Mouse (Mus musculus) liver, embryonic 14.5 days (tissue): ENCODE data around the gene Inpp4a. TPM values are rescaled to one million over a fixed set of nuclear protein-coding genes. Genes with fewer than 3 reads are reported as not detected.
A peak's percentile ranks its signal among the peaks of the same experiment; 100 is the strongest.

ENCODE experiments used
- ATAC-seq: fragments of 200-750 bp; cut with Nextera tagmentation; 2 replicates; pipeline ENCODE4 v1.8.0; 2017; ENCODE audit warnings: moderate number of reproducible peaks, mild to moderate bottlenecking, moderate library complexity; ENCODE audit not compliant: insufficient read depth
- DNase-seq, 3 experiments: peaks; one replicate each; pipeline ENCODE4 v3.0.0-alpha.2; 2012 to 2013; ENCODE audit warnings: low read depth in 3 of 3, low spot score in 3 of 3
- H3K27ac ChIP-seq: fragments of 300-500 bp; sonication (generic); 2 replicates; pipeline ENCODE4 v1.5.1; 2014; ENCODE audit warnings: moderate library complexity, mild to moderate bottlenecking, control low read depth, inconsistent platforms
- H3K27me3 ChIP-seq: fragments of 300-500 bp; sonication (generic); 2 replicates; pipeline ENCODE4 v1.6.1; 2014; ENCODE audit warnings: mild to moderate bottlenecking, low read length, moderate library complexity; ENCODE audit not compliant: control insufficient read depth, insufficient read depth
- H3K36me3 ChIP-seq: fragments of 300-500 bp; sonication (generic); replicated peaks from 2 replicates; pipeline ENCODE4 v1.6.1; 2014; ENCODE audit warnings: low read depth; ENCODE audit not compliant: control insufficient read depth, insufficient read depth
- H3K4me1 ChIP-seq, 2 experiments: fragments of 200-500 bp in 1 of 2; fragments of 300-500 bp in 1 of 2; sonication (generic) in 1 of 2; replicated peaks; 2 replicates each; pipeline ENCODE4 v1.6.1; 2012 to 2014; ENCODE audit warnings: antibody characterized with exemption in 1 of 2, inconsistent platforms in 1 of 2, low read length in 1 of 2; ENCODE audit not compliant: control insufficient read depth in 2 of 2, insufficient read depth in 2 of 2
- H3K4me2 ChIP-seq: fragments of 300-500 bp; sonication (generic); 2 replicates; pipeline ENCODE4 v1.6.1; 2014; ENCODE audit warnings: low read depth, mild to moderate bottlenecking, control low read depth, moderate library complexity
- H3K4me3 ChIP-seq, 2 experiments: fragments of 200-500 bp in 1 of 2; fragments of 300-500 bp in 1 of 2; sonication (generic) in 1 of 2; 2 replicates each; pipeline ENCODE4 v1.5.1; 2012 to 2014; ENCODE audit warnings: low read depth in 2 of 2, low read length in 2 of 2, mild to moderate bottlenecking in 2 of 2, control low read depth in 1 of 2, inconsistent platforms in 1 of 2, moderate library complexity in 1 of 2; ENCODE audit not compliant: insufficient read depth in 1 of 2
- H3K9ac ChIP-seq: fragments of 300-500 bp; sonication (generic); replicated peaks from 2 replicates; pipeline ENCODE4 v1.6.1; 2014; ENCODE audit warnings: mild to moderate bottlenecking, control low read depth, moderate library complexity
- H3K9me3 ChIP-seq: fragments of 300-500 bp; sonication (generic); 2 replicates; pipeline ENCODE4 v1.6.1; 2016; ENCODE audit warnings: low read length, mixed read lengths; ENCODE audit not compliant: control insufficient read depth
- CTCF ChIP-seq: IDR thresholded peaks from 2 replicates; pipeline ENCODE4 v1.5.1; 2016; ENCODE audit warnings: antibody characterized with exemption, low read depth, control low read depth
- EP300 ChIP-seq: IDR thresholded peaks from 2 replicates; pipeline ENCODE4 v1.6.1; 2016; ENCODE audit warnings: antibody characterized with exemption, low read depth
- WGBS: fragments of 180-500 bp; shearing (Covaris S2); extraction: QIAGEN DNeasy Blood & Tissue Kit; methylation state at CpG from one replicate; pipeline ENCODE4 v1.1.7; 2014; ENCODE audit not compliant: insufficient replicate concordance; 5-methylcytosine and 5-hydroxymethylcytosine counted together
- polyA plus RNA-seq, 2 experiments: library from polyadenylated mRNA; depleted of rRNA in 1 of 2; stranded (reverse) in 1 of 2; unstranded in 1 of 2; fragments of >200 nt; fragmentation: Nextera tagmentation in 1 of 2; extraction: Ambion mirVana in 1 of 2; gene quantifications; 2 replicates each; pipeline versions ENCODE4 v1.2.1 to v1.2.3; 2012 to 2014

Gene Inpp4a
- polyA plus RNA-seq, 2 experiments, result 1.7 to 2.2 TPM

DNA sequence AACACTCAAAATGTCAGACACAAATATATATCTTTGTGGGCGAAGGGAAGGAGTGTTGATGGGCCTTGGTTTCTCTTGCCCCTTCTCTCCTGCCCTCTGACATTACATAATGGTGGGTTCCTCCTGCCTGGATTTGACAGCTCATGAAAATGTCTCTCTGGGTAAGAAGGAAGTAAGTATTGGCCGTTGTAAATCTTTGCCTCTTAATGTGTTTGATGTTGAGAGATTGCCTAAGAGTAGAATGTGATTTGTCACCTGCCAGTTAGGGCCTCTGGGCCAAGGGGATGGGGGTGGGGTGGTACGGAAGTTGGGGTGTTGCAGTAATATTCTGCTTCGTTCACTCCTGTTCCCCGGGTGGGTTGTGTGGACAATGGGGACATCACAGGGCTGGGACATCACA lies 985 bp downstream of the Inpp4a start:
- no peak for TF ChIP-seq EP300
- no peak for TF ChIP-seq CTCF
- H3K4me1 ChIP-seq, result peaks cover 3 to 11% of the 10 kb centered on the region in 2 experiments; a peak in 2 of 4 replicates
- WGBS, result 25% methylated on average over 5 of the region's 5 CpGs
- peak overlapping the region; percentile 63 for H3K4me2 ChIP-seq
- ATAC-seq (no peak), DNase-seq (peak in 1 of 3 experiments; percentile 17)
- H3K27ac ChIP-seq, result no peak overlapping the region
- H3K9me3 ChIP-seq, result no peaks in the 10 kb centered on the region
- H3K9ac ChIP-seq, result peak overlapping the region; percentile 0; the same call in 1 of the 2 replicates
- no peaks in the 10 kb centered on the region for H3K36me3 ChIP-seq
- H3K27me3 ChIP-seq, result peaks cover 5% of the 10 kb centered on the region; the same call in 1 of the 2 replicates
- H3K4me3 ChIP-seq, result peak overlapping the region; percentile 55 to 67

GRCm38 (mm10) chr1:37302801-37303200 lies 3.1 kb downstream of the Inpp4a start:
- H3K36me3 ChIP-seq, result no peaks in the 10 kb centered on the region
- H3K4me2 ChIP-seq, result no peak overlapping the region
- H3K4me3 ChIP-seq, result no peak overlapping the region
- H3K9ac ChIP-seq, result no peak overlapping the region
- ATAC-seq (no peak), DNase-seq (no peak)
- 13% methylated on average over 3 of the region's 3 CpGs for whole genome bisulfite sequencing
- peaks cover 3 to 14% of the 10 kb centered on the region in 2 experiments; a peak in 2 of 4 replicates for H3K4me1 ChIP-seq
- H3K27me3 ChIP-seq, result peaks cover 5% of the 10 kb centered on the region; the same call in 1 of the 2 replicates
- no peak overlapping the region for H3K27ac ChIP-seq
- H3K9me3 ChIP-seq, result no peaks in the 10 kb centered on the region
- TF ChIP-seq EP300, result no peak

GRCm38 (mm10) chr1:37305691-37306287 lies 6.1 kb downstream of the Inpp4a start:
- Histone ChIP-seq H3K4me1 (peaks cover 0 to 17% of the 10 kb centered on the region in 2 experiments; a peak in 2 of 4 replicates), H3K27me3 (peaks cover 5% of the 10 kb centered on the region; the same call in 1 of the 2 replicates), H3K4me2 (no peak overlapping the region), H3K27ac (no peak overlapping the region), H3K4me3 (no peak overlapping the region), H3K9me3 (no peaks in the 10 kb centered on the region), H3K36me3 (no peaks in the 10 kb centered on the region), H3K9ac (no peak overlapping the region)
- WGBS, result 67% methylated on average over 9 of the region's 9 CpGs
- no peak for ATAC-seq
- no peak for DNase-seq
- TF ChIP-seq EP300 (no peak), CTCF (no peak)

DNA sequence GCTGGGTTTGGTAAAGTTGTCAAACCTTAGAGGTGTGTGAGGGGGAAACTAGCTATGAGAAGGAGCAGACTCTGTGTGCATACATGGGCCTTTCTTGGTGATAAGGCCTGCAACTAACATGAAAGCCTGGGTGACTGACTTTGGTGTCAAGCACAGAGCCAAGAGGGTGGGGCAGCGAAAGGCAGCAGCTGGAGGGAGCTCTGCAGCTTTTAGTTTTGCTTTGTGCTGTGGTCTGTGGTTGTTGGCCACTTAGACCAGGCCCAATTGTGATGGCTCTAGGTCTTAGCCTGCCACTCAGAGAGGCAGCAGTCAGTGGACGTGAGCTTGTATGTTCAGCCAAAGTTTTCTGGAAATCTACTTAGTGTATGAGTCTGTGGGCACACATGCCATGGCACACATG lies 7.9 kb downstream of the Inpp4a start:
- DNase-seq, result no peak
- Histone ChIP-seq H3K4me3 (no peak overlapping the region), H3K9me3 (no peaks in the 10 kb centered on the region), H3K4me2 (no peak overlapping the region), H3K27me3 (no peaks in the 10 kb centered on the region), H3K9ac (no peak overlapping the region), H3K36me3 (no peaks in the 10 kb centered on the region), H3K4me1 (peaks cover 0 to 14% of the 10 kb centered on the region in 2 experiments; a peak in 2 of 4 replicates), H3K27ac (no peak overlapping the region)
- ATAC-seq, result no peak
- 51% methylated on average over 2 of the region's 2 CpGs for WGBS
- TF ChIP-seq EP300 (no peak), CTCF (no peak)

DNA sequence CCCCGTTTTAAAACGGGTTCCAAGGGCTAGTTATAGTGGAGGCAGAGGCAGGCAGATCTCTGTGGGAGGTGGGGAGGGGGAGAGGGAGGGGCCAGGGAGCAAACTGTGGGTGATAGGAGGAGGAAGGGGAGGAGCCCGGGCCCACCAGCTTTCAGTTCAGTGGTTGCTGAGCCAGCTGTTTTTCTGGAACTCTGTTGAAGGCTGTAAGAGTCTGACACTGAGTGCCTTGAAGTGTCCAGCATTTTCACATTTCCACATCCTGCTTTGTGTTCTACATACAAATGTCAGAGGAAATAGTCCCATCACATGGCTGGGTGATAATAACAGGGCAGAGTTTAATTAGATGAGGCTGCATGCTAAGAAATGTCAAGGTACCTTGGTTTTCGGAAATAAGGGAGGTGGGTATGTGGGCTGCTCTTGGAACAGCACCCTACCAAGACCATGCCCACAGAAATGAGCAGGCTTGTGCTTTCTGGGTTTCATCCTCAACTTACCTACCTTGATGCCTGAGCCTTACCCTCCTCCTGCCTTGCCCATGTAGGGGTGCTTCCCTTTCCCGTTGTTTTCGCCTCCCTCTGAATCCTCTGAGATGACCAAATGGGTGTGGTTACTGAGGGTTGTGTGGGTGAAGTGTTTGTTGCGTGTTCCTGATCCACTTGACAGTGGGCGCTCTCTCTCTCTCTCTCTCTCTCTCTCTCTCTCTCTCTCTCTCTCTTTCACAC lies 8.5 kb downstream of the Inpp4a start:
- TF ChIP-seq CTCF, result no peak
- no peak for TF ChIP-seq EP300
- WGBS, result 51% methylated on average over 8 of the region's 8 CpGs
- H3K27me3 ChIP-seq, result no peaks in the 10 kb centered on the region
- no peak overlapping the region for H3K4me3 ChIP-seq
- H3K27ac ChIP-seq, result no peak overlapping the region
- H3K4me2 ChIP-seq, result no peak overlapping the region
- H3K9ac ChIP-seq, result no peak overlapping the region
- H3K4me1 ChIP-seq, result peaks cover 0 to 14% of the 10 kb centered on the region in 2 experiments; a peak in 2 of 4 replicates
- no peak for DNase-seq
- H3K9me3 ChIP-seq, result no peaks in the 10 kb centered on the region
- no peak for ATAC-seq
- no peaks in the 10 kb centered on the region for H3K36me3 ChIP-seq
